Mouse (Mus musculus) bone marrow macrophage, adult 2 months (primary cell): ENCODE measurements around the gene Pkd1l3.

ENCODE experiments used
- CTCF ChIP-seq: IDR thresholded peaks from 2 replicates; pipeline ENCODE4 v1.5.1; 2012; ENCODE audit warnings: low read depth, mild to moderate bottlenecking, low read length, moderate library complexity
- POLR2A ChIP-seq: IDR thresholded peaks from 2 replicates; pipeline ENCODE4 v1.6.1; 2012; ENCODE audit warnings: mild to moderate bottlenecking, low read depth, low read length, borderline replicate concordance

DNA sequence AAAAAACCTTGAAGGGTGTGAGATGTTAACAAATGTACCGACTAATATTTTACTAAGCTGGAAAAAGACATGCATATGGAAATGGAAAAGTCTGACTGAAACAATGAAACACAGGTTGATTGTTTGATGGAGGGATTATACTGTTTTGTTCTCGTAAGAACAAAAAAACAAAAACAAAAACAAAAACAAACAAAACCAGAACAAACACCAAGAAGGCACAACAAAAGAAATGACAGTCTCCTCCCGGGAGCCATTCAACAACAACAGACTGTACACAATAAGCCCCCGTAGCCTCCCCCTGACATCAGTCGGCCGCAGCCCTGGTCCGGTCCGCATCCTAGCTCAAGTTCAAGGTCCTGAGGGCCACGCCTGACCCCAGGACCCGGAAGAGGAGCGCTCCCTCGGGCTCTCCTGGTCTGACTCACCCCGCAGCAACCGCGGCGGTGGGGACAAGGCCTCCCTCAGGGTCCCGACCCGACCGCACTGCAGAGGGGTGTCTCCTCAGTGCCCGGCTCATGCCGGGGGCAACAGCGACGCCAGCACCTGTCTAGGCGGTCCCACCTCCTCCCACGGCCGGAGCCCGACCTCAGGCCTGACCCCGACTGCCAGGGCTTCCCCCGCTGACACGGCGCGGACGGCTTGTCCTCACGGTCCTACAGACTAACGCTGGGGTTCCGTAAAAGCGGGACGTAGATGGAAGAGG, 78.3 kb downstream of the Pkd1l3 start:
- TF ChIP-seq CTCF (no peak), POLR2A (no peak)
